Mouse (Mus musculus) forebrain, embryonic 13.5 days (tissue): ENCODE measurements at regions not wholly inside any gene's neighbourhood (a gene's known extent, or its start where the extent isn't known, plus 50 kb on each side); places are given as distances from the start of the nearest gene placed in this dataset.

Source experiments
- ATAC-seq: fragments of 200-750 bp; cut with Nextera tagmentation; 2 replicates; pipeline ENCODE4 v1.8.0; 2017
- H3K27ac ChIP-seq: fragments of 300-500 bp; sonication (generic); 2 replicates; pipeline ENCODE4 v1.5.1; 2015; ENCODE audit warnings: inconsistent platforms, mild to moderate bottlenecking, moderate library complexity
- H3K27me3 ChIP-seq: fragments of 300-500 bp; sonication (generic); 2 replicates; pipeline ENCODE4 v1.6.1; 2015; ENCODE audit warnings: mild to moderate bottlenecking, inconsistent platforms
- H3K36me3 ChIP-seq: fragments of 300-500 bp; sonication (generic); 2 replicates; pipeline ENCODE4 v1.6.1; 2015; ENCODE audit warnings: mild to moderate bottlenecking, inconsistent platforms; ENCODE audit not compliant: poor library complexity, severe bottlenecking
- H3K4me1 ChIP-seq: fragments of 300-500 bp; sonication (generic); 2 replicates; pipeline ENCODE4 v1.6.1; 2015; ENCODE audit warnings: inconsistent platforms
- H3K4me2 ChIP-seq: fragments of 300-500 bp; sonication (generic); 2 replicates; pipeline ENCODE4 v1.6.1; 2015; ENCODE audit warnings: inconsistent platforms, mild to moderate bottlenecking, moderate library complexity
- H3K4me3 ChIP-seq: fragments of 300-500 bp; sonication (generic); 2 replicates; pipeline ENCODE4 v1.5.1; 2015; ENCODE audit warnings: mild to moderate bottlenecking, inconsistent platforms
- H3K9ac ChIP-seq: fragments of 300-500 bp; sonication (generic); 2 replicates; pipeline ENCODE4 v1.6.1; 2015; ENCODE audit warnings: mild to moderate bottlenecking, inconsistent platforms
- H3K9me3 ChIP-seq: fragments of 300-500 bp; sonication (generic); replicated peaks from 2 replicates; pipeline ENCODE4 v1.6.1; 2016; ENCODE audit warnings: inconsistent platforms
- WGBS: fragments of 180-500 bp; shearing (Covaris S2); methylation state at CpG from one replicate; pipeline ENCODE4 v1.1.7; 2015; 5-methylcytosine and 5-hydroxymethylcytosine counted together

GRCm38 (mm10) chr4:29282169-29282568 lies 469.2 kb downstream of the Epha7 start:
- Histone ChIP-seq H3K36me3 (no peaks in the 10 kb centered on the region), H3K4me2 (peak overlapping the region; percentile 24), H3K9me3 (no peaks in the 10 kb centered on the region), H3K4me1 (peaks cover 8% of the 10 kb centered on the region; the same call in 1 of the 2 replicates), H3K27me3 (no peaks in the 10 kb centered on the region), H3K27ac (no peak overlapping the region), H3K9ac (no peak overlapping the region), H3K4me3 (no peak overlapping the region)
- ATAC-seq = peak; percentile 24; the same call in 1 of the 2 replicates
- WGBS = 19% methylated on average over 5 of the region's 5 CpGs

GRCm38 (mm10) chr4:29301348-29301747 lies 488.4 kb downstream of the Epha7 start:
- Histone ChIP-seq H3K9me3 (no peaks in the 10 kb centered on the region), H3K4me3 (no peak overlapping the region), H3K27ac (no peak overlapping the region), H3K27me3 (no peaks in the 10 kb centered on the region), H3K4me2 (no peak overlapping the region), H3K9ac (no peak overlapping the region), H3K4me1 (no peaks in the 10 kb centered on the region), H3K36me3 (no peaks in the 10 kb centered on the region)
- ATAC-seq = 0 out of 2 replicates have a peak, but pooled peaks have one; percentile 43
- 37% methylated on average over 1 of the region's 1 CpGs for WGBS

GRCm38 (mm10) chr4:29303951-29304350 lies 491.0 kb downstream of the Epha7 start:
- H3K4me3 ChIP-seq = no peak overlapping the region

GRCm38 (mm10) chr4:29307245-29307644 lies 494.3 kb downstream of the Epha7 start:
- Histone ChIP-seq H3K9ac (no peak overlapping the region), H3K27me3 (no peaks in the 10 kb centered on the region), H3K9me3 (no peaks in the 10 kb centered on the region), H3K27ac (no peak overlapping the region), H3K4me1 (no peaks in the 10 kb centered on the region), H3K4me3 (no peak overlapping the region), H3K36me3 (no peaks in the 10 kb centered on the region), H3K4me2 (no peak overlapping the region)
- WGBS = 97% methylated on average over 1 of the region's 1 CpGs
- ATAC-seq = no peak

More at GRCm38 (mm10) chr4:29303951-29304350, 491.0 kb downstream of the Epha7 start:
- Histone ChIP-seq H3K27me3 (no peaks in the 10 kb centered on the region), H3K27ac (no peak overlapping the region), H3K4me1 (no peaks in the 10 kb centered on the region), H3K4me2 (no peak overlapping the region), H3K9ac (no peak overlapping the region), H3K9me3 (no peaks in the 10 kb centered on the region), H3K36me3 (no peaks in the 10 kb centered on the region)
- ATAC-seq = no peak

GRCm38 (mm10) chr4:29323921-29324320 lies 511.0 kb downstream of the Epha7 start:
- Histone ChIP-seq H3K27me3 (no peaks in the 10 kb centered on the region), H3K9me3 (no peaks in the 10 kb centered on the region), H3K4me2 (no peak overlapping the region), H3K4me1 (no peaks in the 10 kb centered on the region), H3K9ac (no peak overlapping the region), H3K27ac (no peak overlapping the region), H3K4me3 (no peak overlapping the region), H3K36me3 (no peaks in the 10 kb centered on the region)
- ATAC-seq = no peak
- 84% methylated on average over 6 of the region's 6 CpGs for WGBS

GRCm38 (mm10) chr4:29329145-29329544 lies 516.2 kb downstream of the Epha7 start:
- no peak for ATAC-seq
- Histone ChIP-seq H3K9ac (no peak overlapping the region), H3K4me2 (no peak overlapping the region), H3K27ac (no peak overlapping the region), H3K9me3 (no peaks in the 10 kb centered on the region), H3K27me3 (no peaks in the 10 kb centered on the region), H3K4me3 (no peak overlapping the region), H3K4me1 (no peaks in the 10 kb centered on the region), H3K36me3 (no peaks in the 10 kb centered on the region)
- 80% methylated on average over 2 of the region's 2 CpGs for WGBS

GRCm38 (mm10) chr4:29331747-29332146 lies 518.8 kb downstream of the Epha7 start:
- no peak for ATAC-seq
- no peaks in the 10 kb centered on the region for H3K36me3 ChIP-seq
- H3K9me3 ChIP-seq = no peaks in the 10 kb centered on the region
- H3K9ac ChIP-seq = no peak overlapping the region
- 62% methylated on average over 2 of the region's 2 CpGs for WGBS
- H3K27me3 ChIP-seq = no peaks in the 10 kb centered on the region
- H3K27ac ChIP-seq = no peak overlapping the region
- H3K4me1 ChIP-seq = no peaks in the 10 kb centered on the region
- no peak overlapping the region for H3K4me3 ChIP-seq
- no peak overlapping the region for H3K4me2 ChIP-seq

GRCm38 (mm10) chr4:29337245-29337644 lies 524.3 kb downstream of the Epha7 start:
- Histone ChIP-seq H3K4me2 (no peak overlapping the region), H3K9ac (no peak overlapping the region), H3K36me3 (no peaks in the 10 kb centered on the region), H3K4me3 (no peak overlapping the region), H3K4me1 (no peaks in the 10 kb centered on the region), H3K27me3 (no peaks in the 10 kb centered on the region), H3K27ac (no peak overlapping the region), H3K9me3 (no peaks in the 10 kb centered on the region)
- ATAC-seq = no peak
- WGBS = 92% methylated on average over 10 of the region's 10 CpGs

- H3K9ac ChIP-seq = no peak overlapping the region
- H3K4me1 ChIP-seq = no peaks in the 10 kb centered on the region
- no peak overlapping the region for H3K4me2 ChIP-seq
- no peaks in the 10 kb centered on the region for H3K9me3 ChIP-seq
- 68% methylated on average over 1 of the region's 1 CpGs for WGBS
- no peak for ATAC-seq
- H3K27ac ChIP-seq = no peak overlapping the region
- H3K36me3 ChIP-seq = no peaks in the 10 kb centered on the region
- H3K27me3 ChIP-seq = no peaks in the 10 kb centered on the region
- no peak overlapping the region for H3K4me3 ChIP-seq
Observed at GRCm38 (mm10) chr4:29362191-29362590, 549.3 kb downstream of the Epha7 start.

- no peaks in the 10 kb centered on the region for H3K36me3 ChIP-seq
- no peak for ATAC-seq
- no peaks in the 10 kb centered on the region for H3K9me3 ChIP-seq
- H3K9ac ChIP-seq = no peak overlapping the region
- 93% methylated on average over 1 of the region's 1 CpGs for WGBS
- no peak overlapping the region for H3K4me2 ChIP-seq
- H3K27ac ChIP-seq = no peak overlapping the region
- no peak overlapping the region for H3K4me3 ChIP-seq
- H3K27me3 ChIP-seq = no peaks in the 10 kb centered on the region
- no peaks in the 10 kb centered on the region for H3K4me1 ChIP-seq
Observed at GRCm38 (mm10) chr4:29389282-29389681, 576.4 kb downstream of the Epha7 start.

- no peak overlapping the region for H3K4me2 ChIP-seq
- H3K27me3 ChIP-seq = no peaks in the 10 kb centered on the region
- H3K9me3 ChIP-seq = no peaks in the 10 kb centered on the region
- 85% methylated on average over 2 of the region's 2 CpGs for WGBS
- H3K4me1 ChIP-seq = no peaks in the 10 kb centered on the region
- no peak overlapping the region for H3K27ac ChIP-seq
- H3K36me3 ChIP-seq = no peaks in the 10 kb centered on the region
- no peak for ATAC-seq
- H3K4me3 ChIP-seq = no peak overlapping the region
- no peak overlapping the region for H3K9ac ChIP-seq
Observed at GRCm38 (mm10) chr4:29390333-29390732, 577.4 kb downstream of the Epha7 start.

GRCm38 (mm10) chr4:29402143-29402542 lies 589.2 kb downstream of the Epha7 start:
- Histone ChIP-seq H3K4me1 (no peaks in the 10 kb centered on the region), H3K27ac (no peak overlapping the region), H3K4me3 (no peak overlapping the region), H3K36me3 (no peaks in the 10 kb centered on the region), H3K4me2 (no peak overlapping the region), H3K9ac (no peak overlapping the region), H3K27me3 (no peaks in the 10 kb centered on the region), H3K9me3 (no peaks in the 10 kb centered on the region)
- ATAC-seq = no peak
- 85% methylated on average over 3 of the region's 3 CpGs for WGBS

GRCm38 (mm10) chr4:29414616-29415015 lies 601.7 kb downstream of the Epha7 start:
- no peak overlapping the region for H3K4me3 ChIP-seq
- no peak overlapping the region for H3K4me2 ChIP-seq
- no peak overlapping the region for H3K9ac ChIP-seq
- no peaks in the 10 kb centered on the region for H3K9me3 ChIP-seq
- 91% methylated on average over 8 of the region's 8 CpGs for WGBS
- ATAC-seq = no peak
- H3K4me1 ChIP-seq = 0 out of 2 replicates have a peak, but pooled peaks cover 5% of the 10 kb centered on the region
- no peaks in the 10 kb centered on the region for H3K36me3 ChIP-seq
- no peak overlapping the region for H3K27ac ChIP-seq
- H3K27me3 ChIP-seq = no peaks in the 10 kb centered on the region
